Mouse (Mus musculus): ENCODE results near the gene Chic2.

Gene Chic2

GRCm38 (mm10) chr5:75044310-75044904, at the start of gene Chic2:
Gene Chic2, minus strand, starts transcription at chr5:75044774.
- DNase-seq (ENCODE audit: low read depth in 2 of 2, low spot score in 2 of 2): peak; percentile 75 to 78

- no peak for DNase-seq (ENCODE audit: low read depth in 2 of 2, low spot score in 2 of 2)
These were observed 41.3 kb upstream of the Chic2 start for GRCm38 (mm10) chr5:75085906-75086305.

- DNase-seq (ENCODE audit: low read depth in 2 of 2, low spot score in 2 of 2): no peak
These were observed 40.9 kb upstream of the Chic2 start for GRCm38 (mm10) chr5:75085521-75085875.

- DNase-seq (ENCODE audit: low read depth in 2 of 2, low spot score in 2 of 2): no peak
These were observed 40.4 kb upstream of the Chic2 start for GRCm38 (mm10) chr5:75084871-75085520.

- DNase-seq (ENCODE audit: low read depth in 2 of 2, low spot score in 2 of 2): no peak
These were observed 39.9 kb upstream of the Chic2 start for GRCm38 (mm10) chr5:75084393-75084870.

GRCm38 (mm10) chr5:75083591-75084392, 39.2 kb upstream of the Chic2 start:
- no peak for DNase-seq (ENCODE audit: low read depth in 2 of 2, low spot score in 2 of 2)

GRCm38 (mm10) chr5:75083061-75083460, 38.5 kb upstream of the Chic2 start:
- no peak for DNase-seq (ENCODE audit: low read depth in 2 of 2, low spot score in 2 of 2)

GRCm38 (mm10) chr5:75082439-75082838, 37.9 kb upstream of the Chic2 start:
- DNase-seq (ENCODE audit: low read depth in 2 of 2, low spot score in 2 of 2): no peak

GRCm38 (mm10) chr5:75079564-75079963, 35.0 kb upstream of the Chic2 start:
- no peak for DNase-seq (ENCODE audit: low read depth in 2 of 2, low spot score in 2 of 2)

- no peak for DNase-seq (ENCODE audit: low read depth in 2 of 2, low spot score in 2 of 2)
These were observed 32.4 kb upstream of the Chic2 start for GRCm38 (mm10) chr5:75077051-75077380.

GRCm38 (mm10) chr5:75076326-75077050, 31.9 kb upstream of the Chic2 start:
- no peak for DNase-seq (ENCODE audit: low read depth in 2 of 2, low spot score in 2 of 2)

GRCm38 (mm10) chr5:75075383-75075941, 30.9 kb upstream of the Chic2 start, which contains the start of gene Gsx2:
Gene Gsx2, plus strand, starts transcription at chr5:75075601.
- no peak for DNase-seq (ENCODE audit: low read depth in 2 of 2, low spot score in 2 of 2)

GRCm38 (mm10) chr5:75074537-75075382, 30.2 kb upstream of the Chic2 start:
- no peak for DNase-seq (ENCODE audit: low read depth in 2 of 2, low spot score in 2 of 2)

GRCm38 (mm10) chr5:75074132-75074531, 29.6 kb upstream of the Chic2 start:
- no peak for DNase-seq (ENCODE audit: low read depth in 2 of 2, low spot score in 2 of 2)

GRCm38 (mm10) chr5:75073684-75074083, 29.1 kb upstream of the Chic2 start:
- no peak for DNase-seq (ENCODE audit: low read depth in 2 of 2, low spot score in 2 of 2)

GRCm38 (mm10) chr5:75073167-75073566, 28.6 kb upstream of the Chic2 start:
- no peak for DNase-seq (ENCODE audit: low read depth in 2 of 2, low spot score in 2 of 2)

GRCm38 (mm10) chr5:75072532-75072931, 28.0 kb upstream of the Chic2 start:
- no peak for DNase-seq (ENCODE audit: low read depth in 2 of 2, low spot score in 2 of 2)

GRCm38 (mm10) chr5:75071951-75072350, 27.4 kb upstream of the Chic2 start:
- DNase-seq (ENCODE audit: low read depth in 2 of 2, low spot score in 2 of 2): no peak

- no peak for DNase-seq (ENCODE audit: low read depth in 2 of 2, low spot score in 2 of 2)
These were observed 26.2 kb upstream of the Chic2 start for GRCm38 (mm10) chr5:75070656-75071375.

- DNase-seq (ENCODE audit: low read depth in 2 of 2, low spot score in 2 of 2): no peak
These were observed 25.6 kb upstream of the Chic2 start for GRCm38 (mm10) chr5:75070132-75070531.
